Mouse (Mus musculus) spleen, embryonic (tissue): ENCODE results near the gene Zfp454.

ENCODE experiments used
- CTCF ChIA-PET: fragments of 350-600 bp; sonication (Branson Sonifier 250); formaldehyde crosslinking; loops from one replicate; lab custom pipeline; 2022; lab: Charles Lee

The Zfp454 gene

GRCm38 (mm10) chr11:50841023-50841735 lies 46.3 kb downstream of the Zfp454 start, which contains the start of gene Zfp879:
Gene Zfp879 (minus strand): TSS chr11:50841552.
- CTCF ChIA-PET = no interaction called here

DNA sequence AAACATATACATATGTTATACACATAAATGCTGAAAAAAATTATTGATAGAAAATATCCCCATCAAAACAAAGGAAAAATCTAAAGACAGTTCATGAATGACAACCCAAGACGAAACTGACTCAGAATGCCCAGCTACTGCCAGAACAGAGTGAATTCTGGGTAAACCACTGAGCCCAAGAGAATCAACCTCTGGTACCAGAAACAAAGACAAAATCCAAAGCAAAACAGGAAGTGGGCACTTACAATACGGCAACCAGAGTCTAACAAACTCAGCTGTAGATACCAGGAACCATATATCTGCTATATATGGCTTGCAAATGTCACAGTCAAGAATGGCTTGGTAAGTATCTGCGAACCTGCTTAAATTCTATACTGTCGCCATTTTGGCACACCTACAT lies 51.7 kb downstream of the Zfp454 start:
- CTCF ChIA-PET = no interaction called here

DNA sequence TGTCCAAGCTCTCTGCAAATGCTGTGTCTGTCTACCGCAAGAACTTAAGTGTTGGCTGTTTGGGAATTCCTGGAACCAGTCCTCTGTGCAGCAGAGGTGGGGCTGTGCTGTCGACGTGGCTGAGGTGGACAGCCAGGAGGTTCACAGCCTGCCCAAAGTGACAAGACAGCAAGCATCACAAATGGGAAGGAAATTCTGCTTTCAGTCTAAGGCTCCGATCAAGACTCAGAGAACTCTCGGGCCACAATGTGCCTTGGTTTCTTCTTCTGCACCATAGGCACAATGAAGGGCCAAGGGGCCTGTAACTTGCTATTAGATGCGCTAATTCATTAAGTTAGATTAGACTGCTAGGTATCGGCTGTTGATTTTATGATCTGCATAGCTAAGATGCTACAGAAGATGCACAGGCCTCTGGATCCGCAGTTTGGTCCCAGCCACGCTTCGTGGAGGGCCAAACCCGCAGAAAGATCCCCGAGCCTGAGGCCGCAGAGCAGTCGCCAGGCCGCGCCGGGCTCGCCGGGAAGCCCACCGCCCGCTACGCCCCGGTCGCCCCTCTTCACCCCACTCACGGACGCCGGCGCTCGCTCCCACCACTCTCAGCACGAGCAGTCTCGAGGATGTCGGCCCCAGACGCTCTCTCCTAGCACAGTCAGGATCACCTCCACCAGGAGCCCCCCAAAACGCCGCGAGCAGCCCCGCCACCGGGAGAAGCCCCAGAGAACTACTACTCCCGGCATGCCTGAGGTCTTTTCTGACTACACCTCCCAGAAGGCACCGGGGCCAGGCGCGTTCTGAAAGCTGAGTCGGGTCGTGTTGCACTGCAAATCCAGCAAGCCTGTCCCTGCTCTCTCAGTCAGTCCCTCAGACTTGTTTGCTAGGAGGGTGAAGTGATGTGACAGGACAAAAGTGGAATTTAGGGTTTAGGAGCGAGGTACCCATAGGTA lies 60.2 kb downstream of the Zfp454 start, which contains the start of gene Zfp354c:
TSS of gene Zfp354c (minus strand) at position 715 of the 944 bp plus-strand sequence.
- CTCF ChIA-PET = no interaction called here

DNA sequence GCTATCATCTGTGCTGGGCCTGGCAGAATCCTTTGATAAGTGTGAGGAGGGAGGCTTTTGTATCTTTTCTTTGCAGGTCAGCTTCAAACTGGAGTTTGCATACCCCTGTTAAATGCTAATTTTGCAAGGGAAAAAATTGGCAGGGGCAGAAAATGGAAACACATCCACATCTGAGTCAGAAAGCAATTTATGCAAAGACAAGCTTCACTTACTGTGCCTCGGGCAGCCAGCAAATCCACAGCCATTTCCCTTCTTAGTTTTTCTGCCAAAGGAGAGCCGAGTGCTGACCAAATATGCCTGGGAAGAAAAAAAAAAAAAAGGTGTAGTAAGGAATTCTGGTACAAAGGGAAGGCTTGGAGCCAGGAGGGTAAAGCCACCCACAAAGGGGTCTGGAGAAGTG lies 61.2 kb downstream of the Zfp454 start:
- CTCF ChIA-PET = no interaction called here
